Mouse (Mus musculus): ENCODE results near the gene Fry. TPM values are rescaled to one million over a fixed set of nuclear protein-coding genes. Genes with fewer than 3 reads are reported as not detected.

Gene Fry
- polyA plus RNA-seq, 1 experiment from 2014 or later = 43.4 TPM

- H3K27ac ChIP-seq (ENCODE audit: low read depth, low read length) = no peak overlapping the region
- H3K4me2 ChIP-seq (ENCODE audit: low read length) = no peak overlapping the region
- no peak overlapping the region for H3K9ac ChIP-seq (ENCODE audit: low read depth, low read length)
- no CpG with 5 or more reads among the region's 1 CpGs for WGBS
- H3K4me1 ChIP-seq (ENCODE audit: control insufficient read depth, insufficient read depth, low read depth, low read length) = no peaks in the 10 kb centered on the region
- H3K4me3 ChIP-seq (ENCODE audit: low read length) = no peak overlapping the region
- ATAC-seq = no peak
- peaks cover 8% of the 10 kb centered on the region; the same call in 1 of the 2 replicates for H3K9me3 ChIP-seq (ENCODE audit: control insufficient read depth, low read length)
- peaks cover 29% of the 10 kb centered on the region for H3K36me3 ChIP-seq (ENCODE audit: control insufficient read depth, insufficient read depth, low read length)
- no peaks in the 10 kb centered on the region for H3K27me3 ChIP-seq (replicated peaks; ENCODE audit: control insufficient read depth, insufficient read depth, low read length)
Measured at GRCm38 (mm10) chr5:150348302-150348701, 229.9 kb downstream of the Fry start.

DNA sequence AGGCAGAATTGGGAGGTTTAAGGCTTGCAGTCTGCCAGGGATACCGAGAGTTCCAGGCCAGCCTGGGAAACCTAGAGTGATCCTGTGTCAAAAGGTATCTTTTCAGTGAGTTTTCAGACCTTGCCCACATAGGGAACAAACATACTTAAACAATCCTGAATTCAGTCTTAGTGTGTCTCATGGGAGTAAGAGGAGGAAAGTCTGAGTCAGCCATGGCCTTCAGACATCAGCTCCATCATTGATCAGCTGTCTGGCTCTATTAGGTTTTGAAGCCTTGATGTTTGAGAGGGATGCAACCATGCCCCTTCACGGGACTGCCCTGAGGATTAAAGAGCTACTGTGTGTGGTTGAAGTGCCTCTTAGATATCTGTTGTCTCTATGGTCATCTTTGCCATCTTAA is 232.7 kb downstream of the Fry start:
- Histone ChIP-seq H3K9ac (ENCODE audit: low read depth, low read length) (no peak overlapping the region), H3K27me3 (replicated peaks; ENCODE audit: control insufficient read depth, insufficient read depth, low read length) (no peaks in the 10 kb centered on the region), H3K9me3 (ENCODE audit: control insufficient read depth, low read length) (peaks cover 8% of the 10 kb centered on the region; the same call in 1 of the 2 replicates), H3K36me3 (ENCODE audit: control insufficient read depth, insufficient read depth, low read length) (peaks cover 39% of the 10 kb centered on the region), H3K27ac (ENCODE audit: low read depth, low read length) (no peak overlapping the region), H3K4me1 (ENCODE audit: control insufficient read depth, insufficient read depth, low read depth, low read length) (no peaks in the 10 kb centered on the region), H3K4me3 (ENCODE audit: low read length) (no peak overlapping the region), H3K4me2 (ENCODE audit: low read length) (no peak overlapping the region)
- WGBS = 79% methylated on average over 2 of the region's 2 CpGs
- ATAC-seq = no peak

DNA sequence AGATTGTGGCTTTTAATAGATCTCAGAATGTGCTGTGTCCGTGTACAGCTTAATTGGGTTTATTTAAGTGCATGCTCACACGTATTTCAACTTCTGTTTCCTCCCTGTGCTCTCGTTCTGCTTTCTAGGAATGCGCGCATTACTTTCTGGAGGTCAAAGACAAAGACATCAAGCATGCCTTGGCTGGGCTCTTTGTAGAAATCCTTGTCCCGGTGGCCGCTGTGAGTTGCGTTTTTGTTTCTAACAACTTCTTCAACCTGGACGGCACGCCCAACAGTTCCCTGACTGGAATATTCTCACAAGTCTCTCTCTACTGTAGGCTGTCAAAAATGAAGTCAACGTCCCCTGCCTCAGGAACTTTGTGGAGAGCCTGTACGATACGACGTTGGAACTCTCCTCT is 240.2 kb downstream of the Fry start:
- Histone ChIP-seq H3K4me3 (ENCODE audit: low read length) (no peak overlapping the region), H3K36me3 (ENCODE audit: control insufficient read depth, insufficient read depth, low read length) (peaks cover 36% of the 10 kb centered on the region), H3K27me3 (replicated peaks; ENCODE audit: control insufficient read depth, insufficient read depth, low read length) (no peaks in the 10 kb centered on the region), H3K27ac (ENCODE audit: low read depth, low read length) (no peak overlapping the region), H3K4me2 (ENCODE audit: low read length) (no peak overlapping the region), H3K9me3 (ENCODE audit: control insufficient read depth, low read length) (no peaks in the 10 kb centered on the region), H3K4me1 (ENCODE audit: control insufficient read depth, insufficient read depth, low read depth, low read length) (no peaks in the 10 kb centered on the region), H3K9ac (ENCODE audit: low read depth, low read length) (no peak overlapping the region)
- 94% methylated on average over 14 of the region's 14 CpGs for WGBS
- ATAC-seq = no peak

- Histone ChIP-seq H3K4me3 (ENCODE audit: low read length) (no peak overlapping the region), H3K4me2 (ENCODE audit: low read length) (no peak overlapping the region), H3K9ac (ENCODE audit: low read depth, low read length) (no peak overlapping the region), H3K36me3 (ENCODE audit: control insufficient read depth, insufficient read depth, low read length) (peaks cover 36% of the 10 kb centered on the region), H3K9me3 (ENCODE audit: control insufficient read depth, low read length) (0 out of 2 replicates have a peak, but pooled peaks cover 2% of the 10 kb centered on the region), H3K27ac (ENCODE audit: low read depth, low read length) (no peak overlapping the region), H3K27me3 (replicated peaks; ENCODE audit: control insufficient read depth, insufficient read depth, low read length) (no peaks in the 10 kb centered on the region), H3K4me1 (ENCODE audit: control insufficient read depth, insufficient read depth, low read depth, low read length) (no peaks in the 10 kb centered on the region)
- WGBS = 90% methylated on average over 6 of the region's 6 CpGs
- ATAC-seq = no peak
Measured at GRCm38 (mm10) chr5:150362241-150362640, 243.8 kb downstream of the Fry start.

DNA sequence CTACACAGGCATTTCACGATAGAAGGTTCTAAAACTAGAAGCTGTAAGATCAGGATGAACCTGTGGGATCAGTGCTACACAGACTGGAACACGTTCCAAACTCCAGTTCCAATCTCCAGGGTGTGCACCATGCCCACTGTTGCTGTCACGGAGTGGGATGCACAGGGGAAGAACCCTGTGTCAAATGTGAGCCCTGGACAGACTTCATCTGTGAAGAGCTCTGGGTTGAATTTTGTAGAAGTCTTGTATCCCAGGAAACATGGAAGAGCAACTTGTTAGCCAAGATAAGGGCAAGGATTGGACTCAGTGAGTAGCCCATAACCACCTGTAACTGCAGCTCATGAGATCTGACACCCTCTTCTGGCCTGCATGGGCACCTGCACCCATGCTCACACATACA is 246.2 kb downstream of the Fry start:
- Histone ChIP-seq H3K4me3 (ENCODE audit: low read length) (no peak overlapping the region), H3K9ac (ENCODE audit: low read depth, low read length) (no peak overlapping the region), H3K9me3 (ENCODE audit: control insufficient read depth, low read length) (0 out of 2 replicates have a peak, but pooled peaks cover 2% of the 10 kb centered on the region), H3K4me1 (ENCODE audit: control insufficient read depth, insufficient read depth, low read depth, low read length) (no peaks in the 10 kb centered on the region), H3K27ac (ENCODE audit: low read depth, low read length) (no peak overlapping the region), H3K4me2 (ENCODE audit: low read length) (no peak overlapping the region), H3K27me3 (replicated peaks; ENCODE audit: control insufficient read depth, insufficient read depth, low read length) (no peaks in the 10 kb centered on the region), H3K36me3 (ENCODE audit: control insufficient read depth, insufficient read depth, low read length) (peaks cover 38% of the 10 kb centered on the region)
- 89% methylated on average over 3 of the region's 3 CpGs for WGBS
- ATAC-seq = no peak

GRCm38 (mm10) chr5:150367027-150367426 is 248.6 kb downstream of the Fry start:
- Histone ChIP-seq H3K9ac (ENCODE audit: low read depth, low read length) (no peak overlapping the region), H3K4me2 (ENCODE audit: low read length) (no peak overlapping the region), H3K9me3 (ENCODE audit: control insufficient read depth, low read length) (0 out of 2 replicates have a peak, but pooled peaks cover 2% of the 10 kb centered on the region), H3K4me1 (ENCODE audit: control insufficient read depth, insufficient read depth, low read depth, low read length) (no peaks in the 10 kb centered on the region), H3K27me3 (replicated peaks; ENCODE audit: control insufficient read depth, insufficient read depth, low read length) (no peaks in the 10 kb centered on the region), H3K4me3 (ENCODE audit: low read length) (no peak overlapping the region), H3K27ac (ENCODE audit: low read depth, low read length) (no peak overlapping the region), H3K36me3 (ENCODE audit: control insufficient read depth, insufficient read depth, low read length) (peaks cover 29% of the 10 kb centered on the region)
- 88% methylated on average over 4 of the region's 4 CpGs for WGBS
- no peak for ATAC-seq

DNA sequence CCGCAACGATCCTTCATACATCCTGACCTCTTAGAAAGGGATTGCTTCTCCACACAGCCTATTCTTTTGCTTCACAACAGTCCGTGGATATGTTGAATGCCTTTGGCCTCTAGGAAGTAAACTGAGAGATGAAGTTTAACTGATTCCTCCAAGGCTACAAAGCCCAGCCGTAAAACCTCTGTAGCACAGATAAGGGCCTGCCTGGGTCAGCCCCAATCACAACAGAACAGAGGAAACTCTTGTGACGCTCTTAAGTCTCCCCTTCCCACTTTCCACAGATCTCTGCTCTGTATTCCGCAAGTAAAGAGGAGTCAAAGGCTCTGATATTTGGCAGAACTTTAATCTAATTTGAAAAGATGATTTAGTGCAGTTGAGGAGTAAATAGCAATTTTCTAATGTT is 251.8 kb downstream of the Fry start:
- ATAC-seq = no peak
- Histone ChIP-seq H3K27me3 (replicated peaks; ENCODE audit: control insufficient read depth, insufficient read depth, low read length) (no peaks in the 10 kb centered on the region), H3K9me3 (ENCODE audit: control insufficient read depth, low read length) (0 out of 2 replicates have a peak, but pooled peaks cover 2% of the 10 kb centered on the region), H3K4me3 (ENCODE audit: low read length) (no peak overlapping the region), H3K27ac (ENCODE audit: low read depth, low read length) (no peak overlapping the region), H3K4me2 (ENCODE audit: low read length) (no peak overlapping the region), H3K4me1 (ENCODE audit: control insufficient read depth, insufficient read depth, low read depth, low read length) (no peaks in the 10 kb centered on the region), H3K36me3 (ENCODE audit: control insufficient read depth, insufficient read depth, low read length) (peaks cover 28% of the 10 kb centered on the region), H3K9ac (ENCODE audit: low read depth, low read length) (no peak overlapping the region)
- whole genome bisulfite sequencing = 59% methylated on average over 6 of the region's 6 CpGs

- ATAC-seq = no peak
- Histone ChIP-seq H3K4me2 (ENCODE audit: low read length) (no peak overlapping the region), H3K4me1 (ENCODE audit: control insufficient read depth, insufficient read depth, low read depth, low read length) (no peaks in the 10 kb centered on the region), H3K36me3 (ENCODE audit: control insufficient read depth, insufficient read depth, low read length) (peaks cover 24% of the 10 kb centered on the region), H3K27ac (ENCODE audit: low read depth, low read length) (no peak overlapping the region), H3K9ac (ENCODE audit: low read depth, low read length) (no peak overlapping the region), H3K27me3 (replicated peaks; ENCODE audit: control insufficient read depth, insufficient read depth, low read length) (no peaks in the 10 kb centered on the region), H3K4me3 (ENCODE audit: low read length) (no peak overlapping the region), H3K9me3 (ENCODE audit: control insufficient read depth, low read length) (0 out of 2 replicates have a peak, but pooled peaks cover 2% of the 10 kb centered on the region)
Measured at GRCm38 (mm10) chr5:150370895-150371294, 252.4 kb downstream of the Fry start.

GRCm38 (mm10) chr5:150372956-150373355 is 254.5 kb downstream of the Fry start:
- no peak for ATAC-seq

More at GRCm38 (mm10) chr5:150372956-150373355, 254.5 kb downstream of the Fry start:
- no peaks in the 10 kb centered on the region for H3K27me3 ChIP-seq (replicated peaks; ENCODE audit: control insufficient read depth, insufficient read depth, low read length)
- H3K27ac ChIP-seq (ENCODE audit: low read depth, low read length) = no peak overlapping the region
- peaks cover 15% of the 10 kb centered on the region for H3K36me3 ChIP-seq (ENCODE audit: control insufficient read depth, insufficient read depth, low read length)
- H3K4me3 ChIP-seq (ENCODE audit: low read length) = no peak overlapping the region
- 87% methylated on average over 3 of the region's 3 CpGs for WGBS
- H3K4me1 ChIP-seq (ENCODE audit: control insufficient read depth, insufficient read depth, low read depth, low read length) = no peaks in the 10 kb centered on the region
- H3K4me2 ChIP-seq (ENCODE audit: low read length) = no peak overlapping the region
- no peaks in the 10 kb centered on the region for H3K9me3 ChIP-seq (ENCODE audit: control insufficient read depth, low read length)
- H3K9ac ChIP-seq (ENCODE audit: low read depth, low read length) = no peak overlapping the region
